Mouse (Mus musculus) hindbrain, embryonic 11.5 days (tissue): ENCODE results near the gene Mybbp1a. TPM values are rescaled to one million over a fixed set of nuclear protein-coding genes. Genes with fewer than 3 reads are reported as not detected.

Experiments used
- ATAC-seq: fragments of 200-750 bp; cut with Nextera tagmentation; 2 replicates; pipeline ENCODE4 v1.8.0; 2017; ENCODE audit warnings: mild to moderate bottlenecking, moderate TSS enrichment, moderate library complexity; ENCODE audit not compliant: low FRiP score
- DNase-seq: peaks from one replicate; pipeline ENCODE4 v3.0.0-alpha.2; 2015; ENCODE audit warnings: low spot score
- H3K27ac ChIP-seq: fragments of 300-500 bp; sonication (generic); 2 replicates; pipeline ENCODE4 v1.5.1; 2014; ENCODE audit warnings: mild to moderate bottlenecking, low read depth, low read length
- H3K27me3 ChIP-seq: fragments of 300-500 bp; sonication (generic); 2 replicates; pipeline ENCODE4 v1.6.1; 2014; ENCODE audit warnings: mild to moderate bottlenecking, low read length, moderate library complexity, mixed read lengths; ENCODE audit not compliant: control insufficient read depth, insufficient read depth
- H3K36me3 ChIP-seq: fragments of 300-500 bp; sonication (generic); 2 replicates; pipeline ENCODE4 v1.6.1; 2014; ENCODE audit warnings: mild to moderate bottlenecking, low read length, moderate library complexity, mixed read lengths; ENCODE audit not compliant: control insufficient read depth, insufficient read depth
- H3K4me1 ChIP-seq: fragments of 300-500 bp; sonication (generic); replicated peaks from 2 replicates; pipeline ENCODE4 v1.6.1; 2014; ENCODE audit warnings: low read length, mixed read lengths; ENCODE audit not compliant: control insufficient read depth, insufficient read depth
- H3K4me2 ChIP-seq: fragments of 300-500 bp; sonication (generic); replicated peaks from 2 replicates; pipeline ENCODE4 v1.6.1; 2014; ENCODE audit warnings: mild to moderate bottlenecking, low read depth, low read length
- H3K4me3 ChIP-seq: fragments of 300-500 bp; sonication (generic); 2 replicates; pipeline ENCODE4 v1.5.1; 2014; ENCODE audit warnings: low read depth, low read length
- H3K9ac ChIP-seq: fragments of 300-500 bp; sonication (generic); 2 replicates; pipeline ENCODE4 v1.6.1; 2014; ENCODE audit warnings: low read depth, low read length
- H3K9me3 ChIP-seq: fragments of 300-500 bp; sonication (generic); 2 replicates; pipeline ENCODE4 v1.6.1; 2016; ENCODE audit warnings: low read length; ENCODE audit not compliant: control insufficient read depth
- WGBS: fragments of 180-500 bp; shearing (Covaris S2); extraction: QIAGEN DNeasy Blood & Tissue Kit; methylation state at CpG from one replicate; pipeline ENCODE4 v1.1.7; 2014; 5-methylcytosine and 5-hydroxymethylcytosine counted together
- polyA plus RNA-seq: library from polyadenylated mRNA; unstranded; fragments of >200 nt; fragmentation: Nextera tagmentation; extraction: Ambion mirVana; gene quantifications from 2 replicates; pipeline ENCODE4 v1.2.1, GENCODE M21; 2014

The Mybbp1a gene
- polyA plus RNA-seq, 1 experiment from 2014 or later = 112 TPM

DNA sequence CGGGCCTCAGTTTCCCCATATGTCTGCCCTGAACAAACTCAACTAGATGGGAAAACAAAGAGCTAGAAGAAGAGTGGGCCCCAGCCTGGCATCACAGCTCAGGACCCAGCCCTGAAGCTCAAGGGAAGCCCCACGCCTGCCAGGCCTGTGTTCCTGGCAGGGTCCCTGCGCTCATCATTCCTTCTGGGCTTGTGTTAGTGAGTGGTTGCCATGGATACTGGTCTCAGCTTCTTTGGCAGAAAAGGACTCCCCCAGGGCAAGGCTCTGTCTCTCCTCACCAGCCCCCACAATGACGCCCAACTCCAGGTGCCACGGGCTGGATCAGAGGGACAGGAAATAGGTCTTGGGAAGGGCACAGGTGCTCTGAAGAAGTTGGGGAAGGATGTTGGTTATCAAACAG, 44.0 kb downstream of the Mybbp1a start:
- H3K27ac ChIP-seq = no peak overlapping the region
- no peak overlapping the region for H3K9ac ChIP-seq
- peak; percentile 20 for DNase-seq
- no peak for ATAC-seq
- no peaks in the 10 kb centered on the region for H3K36me3 ChIP-seq
- H3K4me2 ChIP-seq = no peak overlapping the region
- H3K27me3 ChIP-seq = peaks cover 16% of the 10 kb centered on the region
- peaks cover 2% of the 10 kb centered on the region for H3K4me1 ChIP-seq
- H3K4me3 ChIP-seq = no peak overlapping the region
- WGBS = 56% methylated on average over 5 of the region's 5 CpGs
- no peaks in the 10 kb centered on the region for H3K9me3 ChIP-seq

- DNase-seq (no peak), ATAC-seq (no peak)
- Histone ChIP-seq H3K4me1 (peaks cover 2% of the 10 kb centered on the region), H3K9ac (no peak overlapping the region), H3K27ac (no peak overlapping the region), H3K27me3 (peaks cover 16% of the 10 kb centered on the region), H3K4me3 (no peak overlapping the region), H3K9me3 (no peaks in the 10 kb centered on the region), H3K36me3 (no peaks in the 10 kb centered on the region), H3K4me2 (no peak overlapping the region)
- 71% methylated on average over 11 of the region's 11 CpGs for WGBS
These were observed 44.8 kb downstream of the Mybbp1a start for GRCm38 (mm10) chr11:72485960-72486359.

GRCm38 (mm10) chr11:72487171-72487570, 46.0 kb downstream of the Mybbp1a start:
- no peak overlapping the region for H3K27ac ChIP-seq
- peaks cover 16% of the 10 kb centered on the region for H3K27me3 ChIP-seq
- WGBS = 54% methylated on average over 5 of the region's 5 CpGs

GRCm38 (mm10) chr11:72487739-72488138, 46.6 kb downstream of the Mybbp1a start:
- no peak overlapping the region for H3K27ac ChIP-seq

More at GRCm38 (mm10) chr11:72487171-72487570, 46.0 kb downstream of the Mybbp1a start:
- DNase-seq = no peak
- Histone ChIP-seq H3K4me1 (peaks cover 2% of the 10 kb centered on the region), H3K36me3 (no peaks in the 10 kb centered on the region), H3K9me3 (no peaks in the 10 kb centered on the region), H3K4me2 (no peak overlapping the region; the same call in 1 of the 2 replicates), H3K9ac (no peak overlapping the region), H3K4me3 (no peak overlapping the region)
- no peak for ATAC-seq

DNA sequence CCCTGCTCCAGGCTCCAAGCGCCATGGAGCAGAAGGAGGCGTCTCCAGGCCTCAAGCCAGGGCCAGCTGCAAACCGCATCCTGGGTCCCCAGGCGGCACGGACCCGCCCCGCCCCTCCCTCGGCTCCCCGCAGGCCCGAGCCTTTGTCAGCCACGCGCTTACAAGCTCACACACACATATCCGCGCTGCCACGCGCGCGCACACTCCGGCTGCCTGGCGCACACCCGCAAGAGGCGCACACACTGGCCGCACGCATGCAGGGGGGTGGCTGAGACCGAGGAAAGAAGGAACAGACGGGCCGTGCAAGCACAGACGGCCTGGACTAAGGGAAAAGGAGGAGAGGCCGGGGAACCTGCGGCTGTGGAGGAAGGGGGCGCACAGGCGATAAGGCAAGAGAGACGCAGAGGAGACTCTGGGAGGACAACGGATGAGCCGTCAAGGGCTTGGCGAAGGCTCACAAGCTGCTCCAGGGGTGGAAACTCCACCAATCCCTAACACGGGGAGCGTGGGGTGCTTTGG, 47.7 kb downstream of the Mybbp1a start:
- Histone ChIP-seq H3K9ac (peak overlapping the region; percentile 79), H3K4me2 (peak overlapping the region; percentile 82), H3K36me3 (no peaks in the 10 kb centered on the region), H3K27ac (peak overlapping the region; percentile 86), H3K4me1 (peaks cover 2% of the 10 kb centered on the region), H3K4me3 (peak overlapping the region; percentile 62), H3K27me3 (peaks cover 16% of the 10 kb centered on the region), H3K9me3 (no peaks in the 10 kb centered on the region)
- under 1% methylated on average over 38 of the region's 38 CpGs for WGBS
- ATAC-seq (peak; percentile 70), DNase-seq (peak; percentile 73)

More at GRCm38 (mm10) chr11:72487739-72488138, 46.6 kb downstream of the Mybbp1a start:
- Histone ChIP-seq H3K4me1 (peaks cover 2% of the 10 kb centered on the region), H3K9me3 (no peaks in the 10 kb centered on the region), H3K36me3 (no peaks in the 10 kb centered on the region), H3K27me3 (peaks cover 16% of the 10 kb centered on the region), H3K4me3 (peak overlapping the region; percentile 62), H3K9ac (peak overlapping the region; percentile 79; the same call in 1 of the 2 replicates), H3K4me2 (peak overlapping the region; percentile 82)
- WGBS = 82% methylated on average over 2 of the region's 2 CpGs
- ATAC-seq (no peak), DNase-seq (no peak)

GRCm38 (mm10) chr11:72489397-72489796, 48.2 kb downstream of the Mybbp1a start:
- Histone ChIP-seq H3K27ac (peak overlapping the region; percentile 86), H3K9me3 (no peaks in the 10 kb centered on the region), H3K4me3 (peak overlapping the region; percentile 62), H3K4me1 (peaks cover 2% of the 10 kb centered on the region), H3K36me3 (no peaks in the 10 kb centered on the region), H3K9ac (peak overlapping the region; percentile 79), H3K27me3 (peaks cover 16% of the 10 kb centered on the region), H3K4me2 (peak overlapping the region; percentile 82)
- under 1% methylated on average over 20 of the region's 42 CpGs for WGBS
- ATAC-seq = peak; percentile 26
- DNase-seq = no peak

DNA sequence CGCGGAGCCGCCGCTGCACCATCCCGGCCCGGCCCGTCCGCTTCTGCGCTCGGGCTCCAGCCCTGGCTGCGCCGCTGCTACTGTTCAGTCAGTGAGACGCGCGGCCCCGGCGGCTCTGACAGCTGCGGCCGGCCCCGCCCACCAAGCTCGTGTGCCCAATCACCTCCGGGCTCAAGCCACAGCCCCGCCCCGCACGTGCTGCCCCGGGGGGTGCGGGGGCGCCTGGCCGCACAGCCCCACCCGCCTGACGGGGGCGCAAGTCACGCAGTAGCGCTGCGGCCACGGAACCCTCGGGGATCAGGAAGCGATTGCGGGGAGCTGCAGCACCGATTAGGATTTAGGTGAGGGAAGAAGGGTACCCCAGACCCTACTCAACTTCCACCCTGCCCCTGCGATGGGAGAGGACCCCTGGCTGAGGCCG, 48.7 kb downstream of the Mybbp1a start, which contains the start of gene Spns2:
Spns2 (minus strand) TSS at position 24 of the 421 bp plus-strand sequence.
- H3K4me3 ChIP-seq = peak within 1 kb of the TSS; percentile 62
- H3K4me1 ChIP-seq = peaks cover 2% of the 10 kb centered on the region
- 0% methylated on average over 42 of the region's 42 CpGs for WGBS
- H3K9me3 ChIP-seq = no peaks in the 10 kb centered on the region
- no peaks in the 10 kb centered on the region for H3K36me3 ChIP-seq
- H3K27me3 ChIP-seq = peaks cover 16% of the 10 kb centered on the region
- DNase-seq (peak; percentile 93), ATAC-seq (peak; percentile 90)
- H3K27ac ChIP-seq = peak within 1 kb of the TSS; percentile 86
- peak within 1 kb of the TSS; percentile 79 for H3K9ac ChIP-seq
- H3K4me2 ChIP-seq = peak within 1 kb of the TSS; percentile 82

- H3K9ac ChIP-seq = no peak overlapping the region
- peaks cover 2% of the 10 kb centered on the region for H3K4me1 ChIP-seq
- H3K36me3 ChIP-seq = no peaks in the 10 kb centered on the region
- H3K9me3 ChIP-seq = no peaks in the 10 kb centered on the region
- no peak overlapping the region for H3K4me2 ChIP-seq
- peaks cover 14% of the 10 kb centered on the region for H3K27me3 ChIP-seq
- no peak for ATAC-seq
- WGBS = 77% methylated on average over 15 of the region's 15 CpGs
- no peak overlapping the region for H3K4me3 ChIP-seq
- no peak for DNase-seq
- no peak overlapping the region for H3K27ac ChIP-seq
These were observed 50.2 kb downstream of the Mybbp1a start for GRCm38 (mm10) chr11:72491130-72491960.
